Mouse (Mus musculus) embryonic fibroblast, embryonic 13.5 days (primary cell): Measurements from ENCODE around the gene Lin7b. TPM values are rescaled to one million over a fixed set of nuclear protein-coding genes. Genes with fewer than 3 reads are reported as not detected.
A peak's percentile ranks its signal among the peaks of the same experiment; 100 is the strongest.

ENCODE experiments used
- H3K27ac ChIP-seq: 2 replicates; pipeline ENCODE4 v1.5.1; 2012; ENCODE audit warnings: low read length, control low read depth, inconsistent platforms; ENCODE audit not compliant: insufficient read depth
- H3K4me1 ChIP-seq: 2 replicates; pipeline ENCODE4 v1.6.1; 2011; ENCODE audit warnings: low read length; ENCODE audit not compliant: control insufficient read depth, insufficient read depth
- H3K4me3 ChIP-seq: 2 replicates; pipeline ENCODE4 v1.5.1; 2011; ENCODE audit warnings: mild to moderate bottlenecking, control low read depth, low read length; ENCODE audit not compliant: insufficient read depth
- CTCF ChIP-seq: IDR thresholded peaks from 2 replicates; pipeline ENCODE4 v1.5.1; 2011; ENCODE audit warnings: mild to moderate bottlenecking, control low read depth, low read length, moderate library complexity, borderline replicate concordance; ENCODE audit not compliant: insufficient read depth
- POLR2A ChIP-seq: IDR thresholded peaks from 2 replicates; pipeline ENCODE4 v1.6.1; 2011; ENCODE audit warnings: low read depth, mild to moderate bottlenecking, control low read depth, low read length, moderate library complexity
- polyA plus RNA-seq: library from polyadenylated mRNA; stranded (reverse); fragments of >200 nt; gene quantifications from 2 replicates; pipeline ENCODE4 v1.2.4, GENCODE M21; 2011; ENCODE audit warnings: low read depth; ENCODE audit not compliant: missing spikeins, insufficient read length

The Lin7b gene
- 2.3 TPM in 1 of 2 replicates, not detected in the other for polyA plus RNA-seq

GRCm38 (mm10) chr7:45370475-45371311 lies at the start of gene Lin7b:
Gene Lin7b, minus strand, starts transcription at chr7:45370583.
- H3K4me3 ChIP-seq, result peak within 1 kb of the TSS; percentile 40
- TF ChIP-seq CTCF (no peak), POLR2A (0 out of 2 replicates have a peak, but pooled peaks have one; percentile 28)
- H3K4me1 ChIP-seq, result no peaks in the 10 kb centered on the region
- no peak within 1 kb of the TSS for H3K27ac ChIP-seq

GRCm38 (mm10) chr7:45417962-45418492 lies 47.6 kb upstream of the Lin7b start:
- H3K4me3 ChIP-seq, result no peak overlapping the region
- no peaks in the 10 kb centered on the region for H3K4me1 ChIP-seq
- no peak overlapping the region for H3K27ac ChIP-seq
- TF ChIP-seq POLR2A (no peak), CTCF (no peak)

DNA sequence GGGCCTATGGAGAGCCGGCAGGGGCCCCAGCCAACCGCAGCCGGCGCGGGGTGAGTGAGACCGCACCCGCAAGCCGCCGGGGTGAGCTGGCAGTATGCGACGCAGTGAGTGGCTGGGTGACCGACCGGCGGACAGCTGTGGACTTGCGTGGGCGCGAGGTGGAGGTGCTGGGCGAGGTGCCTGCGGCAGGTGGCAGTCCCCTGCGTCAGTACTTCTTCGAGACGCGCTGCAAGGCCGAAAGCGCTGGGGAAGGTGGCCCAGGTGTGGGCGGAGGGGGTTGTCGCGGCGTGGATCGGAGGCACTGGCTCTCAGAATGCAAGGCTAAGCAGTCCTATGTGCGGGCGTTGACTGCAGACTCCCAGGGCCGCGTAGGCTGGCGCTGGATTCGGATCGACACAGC lies 45.3 kb upstream of the Lin7b start:
- no peak overlapping the region for H3K4me3 ChIP-seq
- H3K4me1 ChIP-seq, result no peaks in the 10 kb centered on the region
- no peak overlapping the region for H3K27ac ChIP-seq
- TF ChIP-seq CTCF (no peak), POLR2A (no peak)

DNA sequence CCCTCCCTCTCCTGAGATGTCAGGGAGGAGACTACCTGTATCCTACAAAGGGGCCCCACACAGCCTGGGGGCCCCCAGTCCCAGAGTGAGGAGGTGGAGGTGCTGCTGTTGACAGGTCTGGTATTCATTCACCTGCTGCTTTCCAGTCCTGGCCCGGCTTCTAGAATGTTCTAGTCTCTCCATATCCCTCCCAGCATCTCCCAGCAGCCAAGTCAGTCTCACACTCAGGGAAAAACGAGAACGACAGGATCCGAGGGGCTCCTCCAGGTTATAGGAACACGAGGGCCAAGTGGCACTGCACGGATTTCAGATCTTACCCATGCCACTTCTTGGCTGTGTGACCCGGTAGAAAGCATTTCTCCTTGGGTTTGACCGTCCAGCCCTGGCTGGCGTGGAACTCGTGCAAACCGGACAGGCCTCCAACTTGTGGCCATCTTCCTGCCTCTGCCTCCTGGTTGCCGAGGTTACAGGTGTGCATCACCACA lies 44.4 kb upstream of the Lin7b start:
- no peak overlapping the region for H3K4me3 ChIP-seq
- H3K4me1 ChIP-seq, result no peaks in the 10 kb centered on the region
- TF ChIP-seq CTCF, result no peak
- TF ChIP-seq POLR2A, result no peak
- no peak overlapping the region for H3K27ac ChIP-seq

GRCm38 (mm10) chr7:45413864-45414739 lies 43.7 kb upstream of the Lin7b start:
- TF ChIP-seq POLR2A, result no peak
- TF ChIP-seq CTCF, result no peak
- H3K4me3 ChIP-seq, result peak overlapping the region; percentile 24; the same call in 1 of the 2 replicates
- H3K4me1 ChIP-seq, result no peaks in the 10 kb centered on the region
- no peak overlapping the region for H3K27ac ChIP-seq

DNA sequence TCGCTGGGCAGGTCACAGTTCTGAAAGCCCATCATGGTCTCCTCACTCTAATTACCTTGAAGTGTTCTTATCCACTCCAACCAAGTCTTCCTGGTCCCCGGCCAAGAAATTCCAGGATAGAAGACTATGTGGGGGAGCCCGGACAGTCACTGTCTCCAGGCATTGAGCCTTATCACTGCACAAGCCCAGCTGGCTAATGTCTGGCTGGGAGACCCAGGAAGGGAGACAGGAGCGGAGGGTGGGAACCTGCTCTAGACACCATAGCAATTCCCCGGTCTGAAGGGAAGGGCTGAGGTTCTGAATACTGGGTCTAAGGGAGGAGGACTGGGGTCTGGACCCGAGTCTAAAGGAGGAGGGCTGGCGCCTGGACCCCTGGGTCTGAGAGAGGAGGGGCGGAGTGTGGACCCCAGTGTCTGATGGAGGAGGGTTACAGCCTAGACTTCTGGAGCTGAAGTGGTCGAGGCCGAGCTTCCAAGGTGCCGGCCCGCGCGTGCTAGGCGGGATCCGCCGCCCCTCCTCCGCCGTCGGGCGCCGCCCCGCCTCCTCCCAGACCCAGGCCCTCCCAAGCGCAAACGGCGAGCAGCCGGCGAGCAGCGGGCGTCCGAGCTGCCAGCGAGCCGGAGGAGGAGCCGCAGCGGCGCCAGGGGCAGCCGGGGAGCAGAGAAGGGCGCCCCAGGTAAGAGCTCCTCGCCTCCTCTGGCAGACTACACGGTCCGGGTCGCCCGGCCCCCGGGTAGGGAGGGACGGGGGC lies 42.9 kb upstream of the Lin7b start, which contains the start of gene Ntf5:
Gene Ntf5 (plus strand): TSS at position 583 of the 751 bp plus-strand sequence.
- no peak for TF ChIP-seq CTCF
- no peak for TF ChIP-seq POLR2A
- no peaks in the 10 kb centered on the region for H3K4me1 ChIP-seq
- H3K4me3 ChIP-seq, result peak within 1 kb of the TSS; percentile 24
- H3K27ac ChIP-seq, result no peak within 1 kb of the TSS

- Histone ChIP-seq H3K4me3 (no peak overlapping the region), H3K4me1 (no peaks in the 10 kb centered on the region), H3K27ac (no peak overlapping the region)
- TF ChIP-seq CTCF (no peak), POLR2A (no peak)
Observed at GRCm38 (mm10) chr7:45412421-45412820, 42.0 kb upstream of the Lin7b start.

DNA sequence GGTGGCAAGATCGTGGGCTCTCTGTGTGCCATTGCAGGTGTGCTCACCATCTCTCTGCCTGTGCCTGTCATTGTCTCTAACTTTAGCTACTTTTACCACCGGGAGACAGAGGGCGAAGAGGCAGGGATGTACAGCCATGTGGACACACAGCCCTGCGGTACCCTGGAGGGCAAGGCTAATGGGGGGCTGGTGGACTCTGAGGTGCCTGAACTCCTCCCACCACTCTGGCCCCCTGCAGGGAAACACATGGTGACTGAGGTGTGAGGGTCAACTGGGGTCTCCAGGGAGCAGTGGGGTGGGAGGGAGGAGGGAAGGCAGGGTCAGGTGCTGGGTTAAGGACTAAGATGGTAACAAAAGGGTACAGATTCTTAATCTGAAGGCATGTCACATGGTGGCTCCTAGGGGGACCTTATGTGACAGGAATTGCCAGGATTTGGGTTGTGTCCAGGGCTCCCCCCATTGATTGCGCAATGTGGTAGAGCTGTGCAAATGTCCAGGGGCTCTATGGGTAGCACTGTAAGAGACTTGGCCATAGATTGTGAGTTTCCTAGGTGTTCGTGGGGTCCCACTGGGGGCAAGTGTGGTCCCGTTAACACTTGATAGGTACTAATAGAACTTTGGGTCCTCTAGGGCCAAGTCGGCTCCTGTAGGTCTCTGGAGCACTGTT lies 39.2 kb upstream of the Lin7b start:
- Histone ChIP-seq H3K4me3 (no peak overlapping the region), H3K27ac (no peak overlapping the region), H3K4me1 (no peaks in the 10 kb centered on the region)
- no peak for TF ChIP-seq CTCF
- TF ChIP-seq POLR2A, result no peak
